Mouse (Mus musculus): ENCODE results near the gene Galnt2. TPM values are rescaled to one million over a fixed set of nuclear protein-coding genes. Genes with fewer than 3 reads are reported as not detected.

Galnt2 gene
- polyA plus RNA-seq, 1 experiment from 2014 or later = 44.0 TPM

DNA sequence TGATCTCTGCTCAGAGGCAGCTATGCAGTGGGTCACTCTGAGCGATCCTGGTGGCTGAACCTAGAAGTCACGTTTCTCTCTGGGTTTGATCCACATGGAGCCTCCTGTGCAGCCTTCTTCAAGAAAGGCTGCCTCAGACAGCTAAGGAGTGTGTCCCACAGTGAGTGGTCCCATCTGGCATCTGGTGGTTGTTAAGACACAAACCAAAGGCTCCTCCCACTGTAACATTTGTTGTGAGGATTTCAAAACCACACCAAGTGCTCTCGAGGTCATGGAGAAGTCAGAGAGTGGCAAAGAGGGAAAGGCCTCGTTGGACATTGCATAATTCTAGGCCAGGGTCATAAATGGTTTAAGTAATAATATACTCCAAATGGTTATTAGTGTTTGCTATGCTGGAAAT is 19.6 kb downstream of the Galnt2 start:
- H3K36me3 ChIP-seq (ENCODE audit: control insufficient read depth, insufficient read depth) = no peaks in the 10 kb centered on the region
- no peak for ATAC-seq
- H3K4me1 ChIP-seq (replicated peaks; ENCODE audit: control insufficient read depth, insufficient read depth, low read length) = peaks cover 11% of the 10 kb centered on the region; the same call in 1 of the 2 replicates
- WGBS = 19% methylated on average over 4 of the region's 4 CpGs
- H3K27me3 ChIP-seq (replicated peaks; ENCODE audit: control insufficient read depth, insufficient read depth, low read length) = no peaks in the 10 kb centered on the region
- no peaks in the 10 kb centered on the region for H3K9me3 ChIP-seq (ENCODE audit: control insufficient read depth)
- H3K4me2 ChIP-seq (replicated peaks; ENCODE audit: low read depth) = peak overlapping the region; percentile 21; the same call in 1 of the 2 replicates
- no peak for TF ChIP-seq CTCF (IDR thresholded peaks at IDR 0.05; ENCODE audit: low read depth)
- H3K27ac ChIP-seq (ENCODE audit: low read depth, low read length) = 0 out of 2 replicates have a peak overlapping the region, but pooled peaks have one; percentile 11
- H3K4me3 ChIP-seq (ENCODE audit: low read depth, low read length) = no peak overlapping the region
- no peak overlapping the region for H3K9ac ChIP-seq (ENCODE audit: low read depth, low read length)

DNA sequence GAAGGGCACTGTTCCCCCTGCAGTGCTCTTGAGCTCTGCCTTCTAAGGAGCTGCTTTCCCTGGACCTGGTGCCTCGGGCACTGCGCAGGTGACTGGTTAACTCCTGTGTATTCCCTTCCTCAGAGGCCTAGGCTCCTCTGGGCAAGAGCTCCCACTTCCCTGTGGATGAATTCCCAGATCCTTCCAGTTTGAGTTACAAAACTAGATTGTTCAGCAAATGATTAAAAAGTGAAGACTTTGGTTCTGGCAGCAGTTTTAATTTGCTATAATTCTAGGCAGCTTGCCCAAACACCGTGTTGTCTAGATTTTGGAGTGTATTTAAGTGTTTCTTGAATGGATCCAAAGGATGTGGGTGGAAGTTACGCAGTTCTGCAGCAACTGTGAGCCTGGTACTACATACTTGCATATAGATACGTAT is 21.4 kb downstream of the Galnt2 start:
- Histone ChIP-seq H3K27me3 (replicated peaks; ENCODE audit: control insufficient read depth, insufficient read depth, low read length) (no peaks in the 10 kb centered on the region), H3K9ac (ENCODE audit: low read depth, low read length) (no peak overlapping the region), H3K27ac (ENCODE audit: low read depth, low read length) (no peak overlapping the region; the same call in 1 of the 2 replicates), H3K4me3 (ENCODE audit: low read depth, low read length) (no peak overlapping the region), H3K9me3 (ENCODE audit: control insufficient read depth) (no peaks in the 10 kb centered on the region), H3K36me3 (ENCODE audit: control insufficient read depth, insufficient read depth) (no peaks in the 10 kb centered on the region), H3K4me2 (replicated peaks; ENCODE audit: low read depth) (no peak overlapping the region), H3K4me1 (replicated peaks; ENCODE audit: control insufficient read depth, insufficient read depth, low read length) (peaks cover 13% of the 10 kb centered on the region; the same call in 1 of the 2 replicates)
- ATAC-seq = no peak
- WGBS = 72% methylated on average over 5 of the region's 5 CpGs
- no peak for TF ChIP-seq CTCF (IDR thresholded peaks at IDR 0.05; ENCODE audit: low read depth)

DNA sequence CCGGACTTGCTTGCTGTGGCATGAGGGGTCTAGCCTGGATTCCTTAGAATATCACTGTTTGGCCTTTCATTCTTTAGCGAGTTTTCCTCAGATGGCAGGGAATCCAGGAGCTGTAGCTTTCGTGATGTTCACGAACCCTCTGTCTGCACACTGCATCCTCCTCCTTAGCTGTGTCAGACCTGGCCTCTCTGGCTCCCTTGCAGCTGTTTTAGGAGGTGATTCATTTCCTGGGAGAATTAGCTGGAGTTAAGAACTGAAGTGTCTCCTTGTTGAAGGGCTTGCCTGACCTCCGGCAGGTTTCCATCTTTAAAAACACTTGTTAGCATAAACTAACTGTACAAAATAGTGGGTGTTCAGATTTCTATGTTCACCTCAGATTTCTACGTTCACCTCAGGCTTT is 22.7 kb downstream of the Galnt2 start:
- Histone ChIP-seq H3K27ac (ENCODE audit: low read depth, low read length) (no peak overlapping the region), H3K36me3 (ENCODE audit: control insufficient read depth, insufficient read depth) (no peaks in the 10 kb centered on the region), H3K27me3 (replicated peaks; ENCODE audit: control insufficient read depth, insufficient read depth, low read length) (no peaks in the 10 kb centered on the region), H3K4me1 (replicated peaks; ENCODE audit: control insufficient read depth, insufficient read depth, low read length) (peaks cover 11% of the 10 kb centered on the region; the same call in 1 of the 2 replicates), H3K4me2 (replicated peaks; ENCODE audit: low read depth) (no peak overlapping the region), H3K9me3 (ENCODE audit: control insufficient read depth) (no peaks in the 10 kb centered on the region), H3K4me3 (ENCODE audit: low read depth, low read length) (no peak overlapping the region), H3K9ac (ENCODE audit: low read depth, low read length) (no peak overlapping the region)
- ATAC-seq = no peak
- WGBS = 80% methylated on average over 6 of the region's 6 CpGs
- TF ChIP-seq CTCF (IDR thresholded peaks at IDR 0.05; ENCODE audit: low read depth) = no peak

DNA sequence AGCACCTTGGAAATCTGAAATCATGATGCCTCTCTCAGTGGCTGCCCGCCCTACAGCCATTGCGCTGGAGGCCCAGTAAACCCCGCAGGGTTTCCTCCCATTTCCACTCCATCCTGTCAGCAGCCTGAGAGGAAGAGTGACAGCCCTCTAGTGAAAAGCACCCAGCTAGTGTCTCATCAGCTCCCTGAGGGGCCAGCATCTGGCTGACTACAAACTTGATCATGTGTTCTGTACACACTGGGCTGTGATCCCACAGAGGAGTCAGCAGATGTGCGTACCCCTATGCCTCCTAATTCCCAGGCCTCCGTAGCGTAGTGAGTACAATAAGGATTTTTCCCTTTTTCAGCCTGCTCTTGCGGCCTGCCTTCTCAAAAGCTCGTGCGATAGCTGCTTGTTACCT is 25.6 kb downstream of the Galnt2 start:
- ATAC-seq = no peak
- no peak overlapping the region for H3K9ac ChIP-seq (ENCODE audit: low read depth, low read length)
- H3K4me1 ChIP-seq (replicated peaks; ENCODE audit: control insufficient read depth, insufficient read depth, low read length) = 0 out of 2 replicates have a peak, but pooled peaks cover 4% of the 10 kb centered on the region
- no peaks in the 10 kb centered on the region for H3K27me3 ChIP-seq (replicated peaks; ENCODE audit: control insufficient read depth, insufficient read depth, low read length)
- H3K27ac ChIP-seq (ENCODE audit: low read depth, low read length) = peak overlapping the region; percentile 35; the same call in 1 of the 2 replicates
- H3K9me3 ChIP-seq (ENCODE audit: control insufficient read depth) = no peaks in the 10 kb centered on the region
- no peak overlapping the region; the same call in 1 of the 2 replicates for H3K4me2 ChIP-seq (replicated peaks; ENCODE audit: low read depth)
- 68% methylated on average over 9 of the region's 9 CpGs for WGBS
- no peak for TF ChIP-seq CTCF (IDR thresholded peaks at IDR 0.05; ENCODE audit: low read depth)
- no peak overlapping the region for H3K4me3 ChIP-seq (ENCODE audit: low read depth, low read length)
- no peaks in the 10 kb centered on the region for H3K36me3 ChIP-seq (ENCODE audit: control insufficient read depth, insufficient read depth)

DNA sequence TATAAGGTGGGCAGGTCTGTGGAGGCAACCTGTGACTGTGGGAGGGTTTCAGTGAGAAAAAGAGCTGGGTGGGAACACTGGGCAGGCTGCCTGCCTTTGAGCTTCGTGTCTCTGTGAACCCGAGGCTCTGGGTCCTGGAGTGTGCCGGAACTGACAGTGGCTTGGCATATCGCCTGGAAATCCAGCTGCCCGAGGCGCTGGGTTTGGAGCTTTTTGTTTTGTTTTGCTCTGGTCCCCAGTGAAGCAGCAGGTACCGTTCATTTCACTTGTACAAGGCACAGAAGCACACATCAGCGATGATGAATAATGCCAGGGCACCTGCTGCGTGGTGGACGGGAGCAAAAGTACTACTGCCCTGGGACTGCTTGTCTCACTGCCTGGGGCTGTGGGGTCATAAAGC is 26.2 kb downstream of the Galnt2 start:
- Histone ChIP-seq H3K36me3 (ENCODE audit: control insufficient read depth, insufficient read depth) (no peaks in the 10 kb centered on the region), H3K4me1 (replicated peaks; ENCODE audit: control insufficient read depth, insufficient read depth, low read length) (0 out of 2 replicates have a peak, but pooled peaks cover 4% of the 10 kb centered on the region), H3K27me3 (replicated peaks; ENCODE audit: control insufficient read depth, insufficient read depth, low read length) (no peaks in the 10 kb centered on the region), H3K9ac (ENCODE audit: low read depth, low read length) (no peak overlapping the region), H3K4me2 (replicated peaks; ENCODE audit: low read depth) (peak overlapping the region; percentile 1; the same call in 1 of the 2 replicates), H3K27ac (ENCODE audit: low read depth, low read length) (peak overlapping the region; percentile 35), H3K4me3 (ENCODE audit: low read depth, low read length) (no peak overlapping the region), H3K9me3 (ENCODE audit: control insufficient read depth) (no peaks in the 10 kb centered on the region)
- 51% methylated on average over 10 of the region's 10 CpGs for WGBS
- TF ChIP-seq CTCF (IDR thresholded peaks at IDR 0.05; ENCODE audit: low read depth) = no peak
- ATAC-seq = peak; percentile 12; the same call in 1 of the 2 replicates

DNA sequence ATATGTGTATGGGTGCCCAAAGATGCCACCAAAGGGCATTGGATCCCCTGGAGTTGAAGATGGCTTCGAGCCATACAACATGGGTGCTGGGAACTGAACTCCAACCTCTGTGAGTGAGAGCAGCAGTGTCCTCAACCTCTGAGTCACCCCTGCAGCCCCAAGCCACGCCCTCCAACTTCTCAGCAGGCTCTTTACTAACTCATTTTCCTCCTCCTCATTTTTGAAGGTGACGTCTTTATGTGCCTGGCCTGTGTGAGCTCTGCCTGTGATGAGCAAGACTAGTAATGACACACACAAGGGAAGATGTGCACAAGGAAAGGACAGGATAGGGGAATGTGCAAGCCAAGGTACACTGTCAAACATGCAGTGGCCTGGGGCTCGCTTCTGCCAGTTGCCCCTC is 28.0 kb downstream of the Galnt2 start:
- Histone ChIP-seq H3K9me3 (ENCODE audit: control insufficient read depth) (no peaks in the 10 kb centered on the region), H3K4me3 (ENCODE audit: low read depth, low read length) (no peak overlapping the region), H3K4me1 (replicated peaks; ENCODE audit: control insufficient read depth, insufficient read depth, low read length) (peaks cover 4% of the 10 kb centered on the region; the same call in 1 of the 2 replicates), H3K27me3 (replicated peaks; ENCODE audit: control insufficient read depth, insufficient read depth, low read length) (no peaks in the 10 kb centered on the region), H3K9ac (ENCODE audit: low read depth, low read length) (no peak overlapping the region), H3K4me2 (replicated peaks; ENCODE audit: low read depth) (no peak overlapping the region), H3K27ac (ENCODE audit: low read depth, low read length) (no peak overlapping the region), H3K36me3 (ENCODE audit: control insufficient read depth, insufficient read depth) (no peaks in the 10 kb centered on the region)
- TF ChIP-seq CTCF (IDR thresholded peaks at IDR 0.05; ENCODE audit: low read depth) = no peak
- 79% methylated on average over 4 of the region's 4 CpGs for WGBS
- no peak for ATAC-seq
